Mouse (Mus musculus) T-cell, adult 2 months (primary cell): Measurements from ENCODE around the gene Acvr1.

Experiments used
- DNase-seq: peaks from one replicate; pipeline ENCODE4 v3.0.0; 2022; ENCODE audit warnings: low spot score

Gene Acvr1

GRCm38 (mm10) chr2:58478144-58478543 is 88.8 kb downstream of the Acvr1 start:
- DNase-seq, result no peak

GRCm38 (mm10) chr2:58476956-58477715 is 89.8 kb downstream of the Acvr1 start:
- DNase-seq, result no peak

- DNase-seq, result no peak
These were observed 91.4 kb downstream of the Acvr1 start for GRCm38 (mm10) chr2:58475578-58475977.

- DNase-seq, result no peak
These were observed 96.7 kb downstream of the Acvr1 start for GRCm38 (mm10) chr2:58470290-58470689.

GRCm38 (mm10) chr2:58469816-58470215 is 97.1 kb downstream of the Acvr1 start, which contains the start of gene Gm17409:
Gm17409 (plus strand) TSS chr2:58470116.
- no peak for DNase-seq

GRCm38 (mm10) chr2:58458820-58459371 is 108.1 kb downstream of the Acvr1 start:
- DNase-seq, result no peak

- DNase-seq, result no peak
These were observed 109.5 kb downstream of the Acvr1 start for GRCm38 (mm10) chr2:58457488-58457865.

GRCm38 (mm10) chr2:58456843-58457487 is 110.0 kb downstream of the Acvr1 start:
- no peak for DNase-seq

GRCm38 (mm10) chr2:58454095-58454865 is 112.7 kb downstream of the Acvr1 start:
- no peak for DNase-seq

- no peak for DNase-seq
These were observed 120.0 kb downstream of the Acvr1 start for GRCm38 (mm10) chr2:58447001-58447400.

GRCm38 (mm10) chr2:58443163-58443562 is 123.8 kb downstream of the Acvr1 start:
- DNase-seq, result no peak

GRCm38 (mm10) chr2:58436911-58437310 is 130.0 kb downstream of the Acvr1 start:
- no peak for DNase-seq

GRCm38 (mm10) chr2:58435507-58435906 is 131.4 kb downstream of the Acvr1 start:
- no peak for DNase-seq

- no peak for DNase-seq
These were observed 132.5 kb downstream of the Acvr1 start for GRCm38 (mm10) chr2:58434438-58434837.

GRCm38 (mm10) chr2:58433317-58433716 is 133.6 kb downstream of the Acvr1 start:
- DNase-seq, result no peak

- no peak for DNase-seq
These were observed 134.7 kb downstream of the Acvr1 start for GRCm38 (mm10) chr2:58432211-58432610.

GRCm38 (mm10) chr2:58425436-58426004 is 141.4 kb downstream of the Acvr1 start:
- DNase-seq, result no peak

- no peak for DNase-seq
These were observed 143.6 kb downstream of the Acvr1 start for GRCm38 (mm10) chr2:58423319-58423718.

- DNase-seq, result no peak
These were observed 147.4 kb downstream of the Acvr1 start for GRCm38 (mm10) chr2:58419571-58419970.

GRCm38 (mm10) chr2:58418109-58418508 is 148.8 kb downstream of the Acvr1 start:
- no peak for DNase-seq

GRCm38 (mm10) chr2:58417684-58418083 is 149.3 kb downstream of the Acvr1 start:
- no peak for DNase-seq

- DNase-seq, result no peak
These were observed 151.9 kb downstream of the Acvr1 start for GRCm38 (mm10) chr2:58415037-58415436.
